In genomic region chr12:77541051-77541765, GRCm38 (mm10) we compare ENCODE assay signal across 13 mouse cellular contexts.
DNase-seq lines count a peak whose midpoint lies in the region.
"Had no signal": no experiment of that assay in that cellular context is flagged by ENCODE, and none has a peak within 500 bp of the region (broad histone marks: within the 10 kb centered on the region; RNA-seq: fewer than 3 reads in every experiment).

No protein-coding gene starts in this region.

- peak; percentile 35 for DNase-seq in cerebellum, adult 11-12 months
- no peak for DNase-seq in cerebellum, postnatal 25 days
- peak; percentile 74 for DNase-seq in heart, adult 11 months
- no peak for DNase-seq in heart, postnatal 25 days (ENCODE audit: low spot score)
- peak; percentile 5 to 50 for DNase-seq in spleen, postnatal 4 days (ENCODE audit: low spot score in 2 of 2)
- DNase-seq in spleen, postnatal 14 days (ENCODE audit: low spot score in 2 of 2), result no peak
- DNase-seq: adrenal gland, adult 8-10 months; adrenal gland, postnatal 14 days; adrenal gland, postnatal 36 days; B cell, adult 2 months; cerebellum, adult 8-10 months; cerebellum, postnatal 14 days; forebrain, postnatal 0 days had no signal

- intact Hi-C loops in heart, postnatal 25 days (cut with DNase I), result no loop called here

Comparison
In these comparisons a context has a peak if more than half of its experiments do, and no peak if none do; other contexts are left out.
1. DNase-seq: peak in cerebellum, adult 11-12 months (single experiment), heart, adult 11 months (single experiment) and spleen, postnatal 4 days (2 of 2); none in cerebellum, postnatal 25 days (0 of 2), heart, postnatal 25 days (single experiment) and spleen, postnatal 14 days (0 of 2).